Mouse (Mus musculus): ENCODE measurements around the gene Myo1f. TPM values are rescaled to one million over a fixed set of nuclear protein-coding genes. Genes with fewer than 3 reads are reported as not detected.
"Not testable (repeated sequence)": the region's sequence is repeated elsewhere in the genome, so short reads cannot be mapped to it uniquely, and the experiment has no call there.

Gene Myo1f
- polyA plus RNA-seq, 1 experiment = 68.8 TPM

DNA sequence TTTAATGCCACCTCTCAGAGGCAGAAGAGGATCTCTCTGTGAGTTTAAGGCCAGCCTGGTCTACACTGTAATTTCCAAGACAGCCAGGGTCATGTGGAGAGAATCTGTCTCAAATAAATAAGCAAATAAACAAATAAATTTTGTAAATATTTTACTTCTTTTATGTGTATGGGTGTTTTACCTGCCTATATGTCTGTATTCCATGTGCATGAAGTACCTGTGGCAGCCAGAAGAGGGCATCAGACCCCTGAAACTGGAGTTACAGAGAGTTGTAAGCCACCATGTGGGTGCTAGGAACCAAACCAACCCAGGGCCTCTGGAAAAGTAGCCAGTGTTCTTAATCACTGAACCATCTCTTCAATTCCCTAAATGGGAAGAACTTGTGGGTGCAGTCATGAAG is 41.8 kb downstream of the Myo1f start:
- 0 out of 2 replicates have a peak, but pooled peaks have one; percentile 2 for TF ChIP-seq CTCF (IDR thresholded peaks at IDR 0.05; ENCODE audit: control insufficient read depth, insufficient read depth, low read length)
- no peak for TF ChIP-seq POLR2A (IDR thresholded peaks at IDR 0.05; ENCODE audit: borderline replicate concordance, control insufficient read depth, low read depth, low read length)
- H3K4me3 ChIP-seq (replicated peaks; ENCODE audit: control insufficient read depth, low read depth, low read length) = no peak overlapping the region
- no peaks in the 10 kb centered on the region for H3K4me1 ChIP-seq (ENCODE audit: control insufficient read depth, insufficient read depth, low read length)
- H3K27ac ChIP-seq (ENCODE audit: control insufficient read depth, insufficient read depth, low read depth, low read length, poor library complexity) = no peak overlapping the region

GRCm38 (mm10) chr17:33598506-33598905 is 43.0 kb downstream of the Myo1f start:
- 84% methylated on average over 5 of the region's 5 CpGs for WGBS
- Histone ChIP-seq H3K4me1 (ENCODE audit: control insufficient read depth, insufficient read depth, low read length) (no peaks in the 10 kb centered on the region), H3K4me3 (replicated peaks; ENCODE audit: control insufficient read depth, low read depth, low read length) (no peak overlapping the region), H3K27ac (ENCODE audit: control insufficient read depth, insufficient read depth, low read depth, low read length, poor library complexity) (no peak overlapping the region)
- TF ChIP-seq POLR2A (IDR thresholded peaks at IDR 0.05; ENCODE audit: borderline replicate concordance, control insufficient read depth, low read depth, low read length) = no peak
- no peak for TF ChIP-seq CTCF (IDR thresholded peaks at IDR 0.05; ENCODE audit: control insufficient read depth, insufficient read depth, low read length)

DNA sequence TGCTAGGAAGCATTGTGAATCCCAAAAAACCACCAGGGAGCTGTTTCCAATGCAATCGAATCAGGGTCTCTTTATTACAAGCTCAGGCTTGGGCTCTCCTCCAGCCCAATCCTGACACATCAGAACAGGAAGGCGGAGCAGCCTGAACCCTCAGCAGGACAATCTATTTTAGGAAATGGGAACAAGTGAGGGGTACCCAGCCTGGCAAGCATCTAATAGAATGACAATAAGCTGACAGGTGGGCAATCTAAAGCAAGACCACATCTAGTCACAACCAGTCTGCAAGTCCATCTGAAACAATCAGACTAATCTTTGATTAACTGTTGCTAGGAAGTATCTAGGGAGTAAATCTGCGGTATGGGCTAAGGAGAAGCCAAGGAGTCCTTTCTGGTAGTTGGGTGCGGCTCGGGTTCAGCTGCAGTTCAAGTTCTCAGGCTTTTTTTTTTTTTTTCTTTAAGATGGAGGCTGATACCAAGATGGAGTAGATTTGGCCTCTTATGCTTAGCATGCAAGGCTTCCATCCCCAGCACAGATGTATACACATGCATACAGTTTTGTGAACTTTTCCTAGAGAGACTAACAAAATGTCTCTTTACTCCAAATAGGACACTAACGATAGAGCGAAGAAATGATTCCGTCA is 44.4 kb downstream of the Myo1f start:
- 84% methylated on average over 8 of the region's 8 CpGs for WGBS

DNA sequence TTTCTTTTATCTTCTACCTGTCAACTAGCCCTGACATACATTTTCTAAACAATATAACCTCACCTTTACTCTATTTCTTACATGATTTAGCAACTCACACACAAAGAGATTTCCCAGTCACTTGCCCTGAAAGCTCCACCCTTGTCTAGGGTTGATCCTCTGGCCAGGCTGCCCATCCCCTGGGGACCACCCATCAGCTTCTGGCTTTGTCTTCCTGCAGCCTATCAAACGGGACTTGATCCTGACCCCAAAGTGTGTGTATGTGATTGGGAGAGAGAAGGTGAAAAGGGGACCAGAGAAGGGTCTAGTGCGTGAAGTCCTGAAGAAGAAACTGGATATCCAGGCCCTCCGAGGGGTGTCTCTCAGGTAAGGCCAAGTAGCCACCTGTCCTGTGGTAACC is 45.3 kb downstream of the Myo1f start:
- H3K4me3 ChIP-seq (replicated peaks; ENCODE audit: control insufficient read depth, low read depth, low read length) = no peak overlapping the region
- TF ChIP-seq POLR2A (IDR thresholded peaks at IDR 0.05; ENCODE audit: borderline replicate concordance, control insufficient read depth, low read depth, low read length) (no peak), CTCF (IDR thresholded peaks at IDR 0.05; ENCODE audit: control insufficient read depth, insufficient read depth, low read length) (no peak)
- 77% methylated on average over 3 of the region's 3 CpGs for WGBS
- H3K27ac ChIP-seq (ENCODE audit: control insufficient read depth, insufficient read depth, low read depth, low read length, poor library complexity) = no peak overlapping the region
- no peaks in the 10 kb centered on the region for H3K4me1 ChIP-seq (ENCODE audit: control insufficient read depth, insufficient read depth, low read length)

More for the DNA sequence above, 44.4 kb downstream of the Myo1f start:
- Histone ChIP-seq H3K4me3 (replicated peaks; ENCODE audit: control insufficient read depth, low read depth, low read length) (no peak overlapping the region), H3K27ac (ENCODE audit: control insufficient read depth, insufficient read depth, low read depth, low read length, poor library complexity) (no peak overlapping the region), H3K4me1 (ENCODE audit: control insufficient read depth, insufficient read depth, low read length) (no peaks in the 10 kb centered on the region)
- TF ChIP-seq POLR2A (IDR thresholded peaks at IDR 0.05; ENCODE audit: borderline replicate concordance, control insufficient read depth, low read depth, low read length) (no peak), CTCF (IDR thresholded peaks at IDR 0.05; ENCODE audit: control insufficient read depth, insufficient read depth, low read length) (no peak)

DNA sequence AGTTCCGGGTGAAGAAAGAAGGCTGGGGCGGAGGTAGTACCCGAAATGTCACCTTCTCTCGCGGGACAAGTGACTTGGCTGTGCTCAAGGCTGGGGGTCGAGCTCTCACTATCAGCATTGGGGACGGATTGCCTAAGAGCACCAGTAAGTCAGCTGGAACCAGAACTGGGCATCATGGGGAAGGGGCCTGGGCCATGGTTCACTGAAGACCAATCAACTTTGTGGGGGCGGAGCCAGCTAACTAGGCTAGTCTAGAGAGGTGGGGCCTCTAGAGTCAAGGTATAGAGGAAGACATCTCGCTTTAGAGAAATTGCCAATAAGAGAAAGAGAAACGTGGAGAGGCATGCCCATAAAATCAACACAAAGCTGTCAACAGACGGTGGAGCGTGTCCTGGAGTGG is 46.4 kb downstream of the Myo1f start:
- WGBS = 84% methylated on average over 12 of the region's 12 CpGs
- TF ChIP-seq CTCF (IDR thresholded peaks at IDR 0.05; ENCODE audit: control insufficient read depth, insufficient read depth, low read length) = no peak

GRCm38 (mm10) chr17:33607273-33607672 is 51.8 kb downstream of the Myo1f start:
- 62% methylated on average over 2 of the region's 2 CpGs for WGBS
- TF ChIP-seq CTCF (IDR thresholded peaks at IDR 0.05; ENCODE audit: control insufficient read depth, insufficient read depth, low read length) (no peak), POLR2A (IDR thresholded peaks at IDR 0.05; ENCODE audit: borderline replicate concordance, control insufficient read depth, low read depth, low read length) (no peak)
- H3K27ac ChIP-seq (ENCODE audit: control insufficient read depth, insufficient read depth, low read depth, low read length, poor library complexity) = no peak overlapping the region
- H3K4me3 ChIP-seq (replicated peaks; ENCODE audit: control insufficient read depth, low read depth, low read length) = no peak overlapping the region
- no peaks in the 10 kb centered on the region; the same call in 1 of the 2 replicates for H3K4me1 ChIP-seq (ENCODE audit: control insufficient read depth, insufficient read depth, low read length)

More for the DNA sequence above, 46.4 kb downstream of the Myo1f start:
- no peaks in the 10 kb centered on the region for H3K4me1 ChIP-seq (ENCODE audit: control insufficient read depth, insufficient read depth, low read length)
- H3K27ac ChIP-seq (ENCODE audit: control insufficient read depth, insufficient read depth, low read depth, low read length, poor library complexity) = no peak overlapping the region
- no peak overlapping the region for H3K4me3 ChIP-seq (replicated peaks; ENCODE audit: control insufficient read depth, low read depth, low read length)

DNA sequence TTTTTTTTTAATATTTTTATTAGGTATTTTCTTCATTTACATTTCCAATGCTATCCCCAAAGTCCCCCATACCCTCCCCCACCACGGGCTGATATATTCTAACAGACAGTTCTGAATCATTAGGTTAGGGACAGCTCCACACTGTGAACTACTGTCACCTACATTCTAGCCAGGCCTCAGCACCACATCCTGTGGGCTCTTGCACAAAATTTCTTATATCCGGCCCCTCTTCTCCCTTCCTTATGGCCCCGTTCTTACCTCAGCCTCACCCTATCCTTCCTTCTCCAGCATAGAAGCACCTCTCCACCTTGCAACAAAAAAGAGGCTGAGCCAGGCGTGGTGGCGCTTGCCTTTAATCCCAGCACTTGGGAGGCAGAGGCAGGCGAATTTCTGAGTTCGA is 55.0 kb downstream of the Myo1f start:
- WGBS = 43% methylated on average over 7 of the region's 7 CpGs
- no peaks in the 10 kb centered on the region; the same call in 1 of the 2 replicates for H3K4me1 ChIP-seq (ENCODE audit: control insufficient read depth, insufficient read depth, low read length)
- TF ChIP-seq POLR2A (IDR thresholded peaks at IDR 0.05; ENCODE audit: borderline replicate concordance, control insufficient read depth, low read depth, low read length) = no peak
- no peak for TF ChIP-seq CTCF (IDR thresholded peaks at IDR 0.05; ENCODE audit: control insufficient read depth, insufficient read depth, low read length)

GRCm38 (mm10) chr17:33613726-33614125 is 58.2 kb downstream of the Myo1f start:
- not testable (repeated sequence) for H3K27ac ChIP-seq (ENCODE audit: control insufficient read depth, insufficient read depth, low read depth, low read length, poor library complexity); H3K4me3 ChIP-seq (replicated peaks; ENCODE audit: control insufficient read depth, low read depth, low read length); H3K4me1 ChIP-seq (ENCODE audit: control insufficient read depth, insufficient read depth, low read length)
- WGBS = 85% methylated on average over 5 of the region's 5 CpGs

More for the DNA sequence above, 55.0 kb downstream of the Myo1f start:
- H3K4me3 ChIP-seq (replicated peaks; ENCODE audit: control insufficient read depth, low read depth, low read length) = no peak overlapping the region
- no peak overlapping the region for H3K27ac ChIP-seq (ENCODE audit: control insufficient read depth, insufficient read depth, low read depth, low read length, poor library complexity)

- Histone ChIP-seq H3K27ac (ENCODE audit: control insufficient read depth, insufficient read depth, low read depth, low read length, poor library complexity) (no peak overlapping the region), H3K4me3 (replicated peaks; ENCODE audit: control insufficient read depth, low read depth, low read length) (no peak overlapping the region), H3K4me1 (ENCODE audit: control insufficient read depth, insufficient read depth, low read length) (peaks cover 2% of the 10 kb centered on the region)
- WGBS = 80% methylated on average over 3 of the region's 3 CpGs
- no peak for TF ChIP-seq POLR2A (IDR thresholded peaks at IDR 0.05; ENCODE audit: borderline replicate concordance, control insufficient read depth, low read depth, low read length)
- TF ChIP-seq CTCF (IDR thresholded peaks at IDR 0.05; ENCODE audit: control insufficient read depth, insufficient read depth, low read length) = no peak
These were observed 71.8 kb downstream of the Myo1f start for GRCm38 (mm10) chr17:33627281-33627680.
